Mouse (Mus musculus): ENCODE data around the gene Fam47e. TPM values are rescaled to one million over a fixed set of nuclear protein-coding genes. Genes with fewer than 3 reads are reported as not detected.

Gene Fam47e
- total RNA-seq (2023) = not detected in 2 replicates

GRCm38 (mm10) chr5:92554891-92555511, at the start of gene Fam47e:
Gene Fam47e (plus strand): TSS chr5:92555069.

DNA sequence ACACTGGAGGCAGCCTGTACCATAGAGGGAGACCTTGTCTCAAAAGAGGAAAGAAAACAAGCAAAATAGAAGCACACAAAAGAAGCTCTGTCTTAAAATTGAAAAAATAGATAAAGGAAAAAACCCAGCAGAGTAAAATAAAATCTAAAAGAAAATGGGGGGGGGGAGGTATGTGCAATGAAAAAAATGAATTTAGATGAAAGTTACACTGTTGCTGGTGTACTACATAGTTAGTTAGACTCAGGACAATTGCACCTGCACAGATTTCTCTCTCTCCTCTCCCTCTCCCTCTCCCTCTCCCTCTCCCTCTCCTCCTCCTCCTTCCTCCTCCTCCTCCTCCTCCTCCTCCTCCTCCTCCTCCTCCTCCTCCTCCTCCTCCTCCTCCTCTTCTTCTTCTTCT, 48.1 kb upstream of the Fam47e start, which contains the start of gene Scarb2:
TSS of gene Scarb2 (minus strand) at position 101 of the 400 bp plus-strand sequence.

DNA sequence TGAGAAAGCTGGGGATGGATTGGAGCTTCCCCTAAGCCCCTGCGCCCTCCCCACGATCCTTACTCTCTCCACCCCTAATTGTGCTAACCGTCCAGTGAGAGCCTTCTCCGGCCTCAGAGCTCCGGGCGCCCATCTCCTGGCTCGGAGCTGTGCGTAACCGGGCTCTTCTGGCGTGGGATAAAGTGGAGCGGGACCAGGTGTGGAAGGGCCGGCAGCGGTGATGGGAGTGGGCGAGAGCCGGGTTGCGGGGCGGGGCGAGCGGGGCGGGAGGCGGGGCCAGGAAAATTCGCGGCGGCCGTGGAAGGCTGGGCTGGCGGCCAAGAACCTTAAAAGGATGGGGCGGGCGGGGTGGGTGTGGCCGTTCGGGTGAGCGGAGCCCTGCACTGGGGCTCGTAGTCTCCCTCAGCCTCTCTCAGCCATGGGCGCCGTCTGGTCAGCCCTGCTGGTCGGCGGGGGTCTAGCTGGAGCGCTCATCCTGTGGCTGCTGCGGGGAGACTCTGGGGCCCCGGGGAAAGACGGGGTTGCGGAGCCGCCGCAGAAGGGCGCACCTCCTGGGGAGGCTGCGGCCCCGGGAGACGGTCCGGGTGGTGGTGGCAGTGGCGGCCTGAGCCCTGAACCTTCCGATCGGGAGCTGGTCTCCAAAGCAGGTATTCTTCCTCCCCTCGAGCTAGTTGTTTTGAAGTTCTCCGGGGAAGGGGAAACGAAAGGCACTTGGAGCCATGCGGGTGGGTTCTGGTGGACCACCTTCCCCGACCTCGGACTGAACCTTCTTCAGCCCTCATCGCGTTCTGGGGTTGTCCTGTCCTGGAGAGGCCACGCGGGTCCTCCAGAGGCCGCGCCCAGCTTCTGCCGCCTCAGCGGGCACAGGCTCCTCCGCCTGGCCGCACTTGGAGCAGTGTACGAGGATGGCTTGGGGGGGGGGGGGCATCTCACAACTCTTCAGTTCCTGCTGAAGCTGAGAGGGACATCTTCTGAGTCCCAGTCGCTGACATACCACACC, 48.1 kb downstream of the Fam47e start, which contains the start of gene Stbd1:
TSS of gene Stbd1 (plus strand) at position 351 of the 1,000 bp plus-strand sequence.

Other genes starting within 250 kb of the Fam47e start
- gene Sdad1, start 244.6 kb upstream of the Fam47e start, total RNA-seq (2023) = 20.2 and 22.5 TPM in 2 replicates
- gene Cxcl9, start 227.0 kb upstream of the Fam47e start, total RNA-seq (2023) = 0.54 TPM in 1 of 2 replicates, not detected in the other
- gene Art3, start 223.2 kb upstream of the Fam47e start, total RNA-seq (2023) = 0.92 TPM in 1 of 2 replicates, not detected in the other
- 3.9 and 6.8 TPM in 2 replicates for gene Cxcl10, start 206.2 kb upstream of the Fam47e start, total RNA-seq (2023)
- gene Nup54, start 119.8 kb upstream of the Fam47e start, total RNA-seq (2023) = 34.9 and 42.5 TPM in 2 replicates
- 37.4 and 39.0 TPM in 2 replicates for gene Scarb2, start 48.2 kb upstream of the Fam47e start, total RNA-seq (2023)
- 0.69 and 0.70 TPM in 2 replicates for gene Stbd1, start 48.0 kb downstream of the Fam47e start, total RNA-seq (2023)
- 0.11 and 0.13 TPM in 2 replicates for gene Ccdc158, start 120.2 kb downstream of the Fam47e start, total RNA-seq (2023)
- gene Shroom3, start 128.4 kb downstream of the Fam47e start, total RNA-seq (2023) = not detected in 2 replicates

Data from neutrophil, adult 65 days (primary cell).